ENCODE assay signal across 19 mouse cellular contexts in the genomic region with DNA sequence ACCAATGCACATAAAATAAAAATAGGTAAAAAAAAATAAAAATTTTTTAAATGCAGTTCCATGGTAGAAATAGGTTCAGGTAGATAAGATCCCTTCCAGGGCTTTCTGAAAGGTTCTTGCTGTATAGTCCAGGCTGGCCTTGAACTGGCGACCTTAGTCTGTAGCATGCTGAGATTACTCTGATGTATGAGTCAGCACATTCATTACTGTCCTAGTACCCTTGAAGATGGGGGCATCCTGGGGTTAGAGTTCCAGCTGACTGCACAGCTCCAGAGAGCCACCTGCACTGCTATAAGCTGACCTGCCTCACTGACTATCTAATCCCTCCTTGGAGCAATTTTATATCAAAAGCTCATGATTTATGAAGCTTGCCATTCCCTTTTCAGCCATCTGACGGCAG. TPM values are rescaled to one million over a fixed set of nuclear protein-coding genes. Genes with fewer than 3 reads are reported as not detected.
"Had no signal": no experiment of that assay in that cellular context is flagged by ENCODE, and none has a peak within 500 bp of the region (broad histone marks: within the 10 kb centered on the region; RNA-seq: fewer than 3 reads in every experiment).

No protein-coding gene starts in this region.

- H3K27ac ChIP-seq: kidney, embryonic 15.5 days; limb, embryonic 10.5 days; limb, embryonic 13.5 days; liver, embryonic 12.5 days; liver, embryonic 15.5 days; lung, embryonic 15.5 days; midbrain, embryonic 10.5 days; midbrain, embryonic 13.5 days; neural tube, embryonic 13.5 days had no signal

- H3K9ac ChIP-seq: kidney, embryonic 15.5 days; limb, embryonic 13.5 days; liver, embryonic 12.5 days; liver, embryonic 15.5 days; lung, embryonic 15.5 days; midbrain, embryonic 13.5 days; neural tube, embryonic 13.5 days had no signal

- H3K4me1 ChIP-seq: kidney, embryonic 15.5 days; limb, embryonic 13.5 days; liver, embryonic 15.5 days; midbrain, embryonic 10.5 days; midbrain, embryonic 13.5 days; neural tube, embryonic 13.5 days had no signal

- H3K9me3 ChIP-seq: kidney, embryonic 15.5 days; limb, embryonic 10.5 days; limb, embryonic 13.5 days; liver, embryonic 12.5 days; liver, embryonic 15.5 days; lung, embryonic 15.5 days; megakaryocyte, embryonic 14.5 days; midbrain, embryonic 10.5 days; midbrain, embryonic 13.5 days; neural tube, embryonic 13.5 days had no signal

- H3K4me3 ChIP-seq: kidney, embryonic 15.5 days; limb, embryonic 10.5 days; limb, embryonic 13.5 days; liver, embryonic 12.5 days; liver, embryonic 15.5 days; lung, embryonic 15.5 days; megakaryocyte, embryonic 14.5 days; midbrain, embryonic 10.5 days; midbrain, embryonic 13.5 days; myocyte; neural tube, embryonic 13.5 days had no signal

- H3K36me3 ChIP-seq: kidney, embryonic 15.5 days; limb, embryonic 10.5 days; limb, embryonic 13.5 days; liver, embryonic 12.5 days; liver, embryonic 15.5 days; lung, embryonic 15.5 days; midbrain, embryonic 10.5 days; midbrain, embryonic 13.5 days; neural tube, embryonic 13.5 days had no signal

- DNase-seq: kidney, postnatal 10 days; kidney, postnatal 36 days; liver; lung, adult 18-20 months; lung, postnatal 10 days; lung, postnatal 36 days; thymus, adult 18-20 months; thymus, postnatal 36 days had no signal

RNA-seq across cellular contexts. Expression of gene Dsp, which starts 21.6 kb away (rescaled TPM):
- polyA plus RNA-seq: myocyte had no signal
